Mouse (Mus musculus): ENCODE measurements around the gene Acp4.
A peak's percentile ranks its signal among the peaks of the same experiment; 100 is the strongest.
"Not testable (repeated sequence)": the region's sequence is repeated elsewhere in the genome, so short reads cannot be mapped to it uniquely, and the experiment has no call there.

Acp4 gene

DNA sequence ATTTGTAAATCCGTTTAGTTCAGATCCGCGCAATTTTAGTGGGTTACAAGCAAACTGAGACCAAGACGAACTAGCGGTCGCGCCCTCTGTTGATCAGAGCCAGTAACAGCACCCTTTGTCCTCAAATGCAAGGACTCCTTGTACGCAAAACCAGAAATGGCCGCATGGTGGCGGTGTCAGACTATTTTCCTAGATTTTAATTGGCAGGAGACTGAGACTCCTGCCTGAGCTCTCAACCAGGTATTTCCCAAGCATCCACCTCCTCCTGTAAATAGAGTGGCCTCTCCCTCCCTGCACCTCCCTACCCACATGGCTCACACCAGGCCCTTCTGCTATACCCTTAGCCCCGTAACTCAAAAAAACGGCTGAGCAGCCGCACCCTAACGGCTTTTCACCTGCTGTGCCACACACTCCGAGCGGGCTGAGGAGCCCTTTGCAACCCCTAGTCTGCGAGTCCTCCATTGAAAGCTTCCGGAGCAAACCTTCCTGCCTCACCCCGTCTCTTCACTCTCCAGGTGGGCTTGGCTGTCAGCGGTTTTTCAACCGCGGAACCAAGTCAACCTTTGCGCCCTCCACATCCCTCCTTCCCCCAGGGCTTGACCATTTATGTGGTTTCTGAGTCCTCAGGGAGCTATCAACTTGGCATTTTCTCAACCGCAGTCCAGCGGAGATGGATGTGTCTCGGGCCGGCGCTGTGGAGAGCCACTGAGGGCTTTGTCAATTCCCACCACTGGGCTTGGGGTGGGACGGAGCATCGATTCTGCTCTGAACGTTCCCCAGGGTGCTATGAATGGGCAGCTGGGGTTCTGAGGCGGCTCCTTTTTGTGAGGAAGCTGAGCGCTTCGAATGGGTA, 5.8 kb upstream of the Acp4 start:
- peak; percentile 97 to 99 for DNase-seq (ENCODE audit: low spot score in 2 of 2)

DNA sequence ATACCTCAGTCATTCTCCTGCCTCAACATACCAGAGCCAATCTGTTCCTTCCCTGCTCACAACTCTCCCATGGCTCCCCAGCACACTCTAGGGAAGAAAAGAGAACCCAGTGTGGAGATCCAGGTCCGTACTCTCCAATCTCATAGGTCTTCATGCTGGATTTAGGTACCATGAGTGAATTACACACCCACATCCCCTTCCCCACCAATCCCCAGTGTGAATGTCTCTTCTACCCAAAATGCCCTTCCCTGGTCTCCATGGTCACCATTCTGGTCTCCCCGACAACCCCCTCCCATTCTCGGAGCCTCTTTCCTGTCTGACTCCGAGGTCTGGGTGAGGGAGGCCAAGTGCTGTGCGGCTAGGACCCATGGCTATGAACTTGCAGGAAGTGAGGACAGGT, 4.0 kb upstream of the Acp4 start, which contains the start of gene Gm15517:
TSS of gene Gm15517 (plus strand) at position 301 of the 400 bp plus-strand sequence.
- DNase-seq (ENCODE audit: low spot score in 2 of 2) = no peak

- no peak for DNase-seq (ENCODE audit: low spot score in 2 of 2)
These were observed 3.2 kb upstream of the Acp4 start for GRCm38 (mm10) chr7:44260410-44260809.

- no peak for DNase-seq (ENCODE audit: low spot score in 2 of 2)
These were observed 2.2 kb downstream of the Acp4 start for GRCm38 (mm10) chr7:44254930-44255329.

DNA sequence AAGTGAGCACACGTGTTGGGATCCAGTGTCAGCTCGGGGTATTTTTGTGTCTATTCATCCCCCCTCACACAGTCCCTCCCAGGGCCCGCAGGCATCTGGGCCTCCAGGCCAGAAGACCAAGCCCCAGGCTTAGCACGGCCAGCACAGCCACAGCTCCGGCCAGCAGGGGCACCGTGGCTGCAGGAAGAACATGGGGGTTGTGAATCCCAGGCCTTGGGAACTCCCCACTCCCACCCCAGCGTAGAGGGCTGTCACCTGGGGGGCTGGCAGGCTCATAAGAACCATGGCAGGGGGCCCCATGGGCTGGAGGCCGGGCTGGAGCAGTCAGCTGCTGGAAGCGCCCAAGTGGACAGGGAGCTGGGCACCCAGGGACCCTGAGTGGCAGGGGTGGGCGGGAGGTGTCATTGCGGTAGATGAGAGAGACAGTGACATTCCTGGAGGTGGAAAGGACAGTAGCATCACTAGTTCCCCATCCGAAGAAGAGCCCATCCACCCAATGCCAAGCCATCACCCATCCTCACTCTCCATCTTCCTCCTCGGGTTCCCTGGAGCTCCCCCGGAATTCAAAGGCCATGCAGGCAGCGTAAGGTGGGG, 4.1 kb downstream of the Acp4 start:
- no peak for DNase-seq (ENCODE audit: low spot score in 2 of 2)

- DNase-seq (ENCODE audit: low spot score in 2 of 2) = not testable (repeated sequence)
These were observed 6.4 kb downstream of the Acp4 start for GRCm38 (mm10) chr7:44250732-44251275.

DNA sequence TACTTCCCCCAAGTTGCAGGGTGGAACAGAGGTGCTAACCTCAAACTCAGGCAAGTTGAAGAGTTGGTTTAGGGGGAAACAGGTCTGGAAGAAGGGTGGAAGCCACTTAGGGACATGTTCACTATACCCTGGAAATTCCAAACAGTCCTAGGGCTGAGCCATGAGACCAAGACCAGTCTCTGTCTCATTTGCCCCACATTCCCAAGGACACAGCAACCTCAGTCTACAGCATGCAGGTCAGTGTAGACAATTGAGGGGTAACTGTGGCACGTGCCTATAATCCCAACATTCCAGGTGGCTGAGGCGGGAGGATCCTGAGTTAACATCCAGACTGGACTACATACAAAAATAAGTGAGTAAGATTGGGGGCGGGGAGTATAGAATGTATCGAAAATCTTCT, 7.9 kb downstream of the Acp4 start:
- DNase-seq (ENCODE audit: low spot score in 2 of 2) = no peak

- DNase-seq (ENCODE audit: low spot score in 2 of 2) = no peak
These were observed 9.2 kb downstream of the Acp4 start for GRCm38 (mm10) chr7:44247971-44248370.

- DNase-seq (ENCODE audit: low spot score in 2 of 2) = no peak
These were observed 10.2 kb downstream of the Acp4 start for GRCm38 (mm10) chr7:44246984-44247470.

DNA sequence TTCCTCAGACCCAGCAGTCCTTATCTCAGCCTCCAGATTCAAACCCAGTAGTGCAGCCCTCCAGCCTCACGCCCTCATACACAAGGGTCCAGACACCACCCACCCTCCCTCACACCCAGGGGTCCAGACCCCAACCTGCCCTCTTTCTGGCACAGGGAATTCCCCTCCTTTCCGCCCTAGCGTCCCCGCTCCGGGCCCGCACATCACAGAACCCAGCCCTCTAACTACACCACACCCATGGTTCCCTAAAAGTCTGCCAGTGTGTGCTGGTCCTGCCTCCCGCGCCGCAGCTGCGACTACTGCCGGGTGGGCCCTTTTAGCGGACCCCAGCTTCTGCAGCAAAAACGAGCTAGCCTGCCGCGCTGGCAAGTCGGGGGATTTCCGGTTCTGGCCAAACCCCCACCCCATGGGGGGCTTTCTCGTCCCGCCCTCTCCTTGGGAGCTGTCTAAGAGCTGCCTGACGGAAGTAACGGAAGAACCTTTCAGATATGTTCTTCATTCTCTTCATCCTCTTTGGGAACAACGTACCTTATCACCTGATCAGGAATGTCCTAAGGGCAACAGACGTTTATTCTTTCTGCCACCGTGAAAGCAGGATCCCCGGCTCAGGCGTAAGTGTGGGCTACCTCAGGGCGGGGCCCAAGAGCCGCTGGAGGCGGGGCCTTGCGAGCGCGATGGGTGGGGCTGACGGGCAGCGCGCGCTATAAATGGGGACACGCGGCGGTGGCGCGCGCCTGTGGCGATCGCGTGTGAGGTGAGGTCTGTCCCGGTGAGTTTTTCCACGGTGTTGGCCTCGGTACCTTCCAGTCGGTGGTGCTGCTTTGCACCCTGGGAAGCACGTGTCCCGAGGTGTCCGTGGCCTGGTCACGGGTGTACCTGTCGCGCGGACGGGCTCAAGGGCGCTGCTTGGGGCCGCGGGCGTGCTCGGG, 10.9 kb downstream of the Acp4 start, which contains the start of the genes 1700028J19Rik and 2410002F23Rik:
TSS of gene 1700028J19Rik (minus strand) at position 641 of the 929 bp plus-strand sequence.
TSS of gene 2410002F23Rik (plus strand) at position 668 of the 929 bp plus-strand sequence.
- DNase-seq (ENCODE audit: low spot score in 2 of 2) = peak; percentile 84 to 93

- DNase-seq (ENCODE audit: low spot score in 2 of 2) = no peak
These were observed 13.1 kb downstream of the Acp4 start for GRCm38 (mm10) chr7:44244080-44244479.

DNA sequence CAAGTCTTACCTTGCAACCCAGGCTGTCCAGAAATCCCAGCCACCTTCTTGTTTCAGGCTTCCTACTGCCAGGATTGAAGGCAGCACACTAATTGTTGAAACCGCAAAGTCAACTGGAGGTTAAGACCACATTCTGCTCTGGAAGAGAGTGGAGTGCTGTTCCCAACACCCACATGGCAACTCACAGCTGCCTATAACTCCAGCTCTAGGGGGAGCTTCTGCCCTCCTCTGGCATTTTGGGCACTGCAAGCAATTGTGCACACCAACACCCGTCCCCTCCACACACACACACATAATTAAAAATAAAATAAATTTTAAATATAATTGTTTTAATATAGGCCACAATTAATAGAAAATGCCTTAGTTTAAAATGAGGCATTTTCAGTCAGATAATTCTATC, 16.0 kb downstream of the Acp4 start:
- DNase-seq (ENCODE audit: low spot score in 2 of 2) = no peak

DNA sequence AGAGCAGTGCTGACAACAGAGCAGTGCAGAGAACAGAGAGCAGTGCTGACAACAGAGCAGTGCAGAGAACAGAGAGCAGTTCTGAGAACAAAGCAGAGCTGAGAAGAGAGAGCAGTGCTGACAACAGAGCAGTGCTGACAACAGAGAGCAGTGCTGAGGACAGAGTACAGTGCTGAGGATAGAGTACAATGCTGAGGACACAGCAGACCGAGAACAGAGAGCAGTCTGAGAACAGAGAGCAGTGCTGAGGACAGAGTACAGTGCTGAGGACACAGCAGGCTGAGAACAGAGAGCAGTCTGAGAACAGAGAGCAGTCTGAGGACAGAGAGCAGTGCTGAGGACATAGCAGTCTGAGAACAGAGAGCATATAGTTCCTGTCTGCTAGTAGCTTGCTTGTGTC, 16.5 kb downstream of the Acp4 start:
- DNase-seq (ENCODE audit: low spot score in 2 of 2) = no peak

- no peak for DNase-seq (ENCODE audit: low spot score in 2 of 2)
These were observed 17.3 kb downstream of the Acp4 start for GRCm38 (mm10) chr7:44239913-44240312.

DNA sequence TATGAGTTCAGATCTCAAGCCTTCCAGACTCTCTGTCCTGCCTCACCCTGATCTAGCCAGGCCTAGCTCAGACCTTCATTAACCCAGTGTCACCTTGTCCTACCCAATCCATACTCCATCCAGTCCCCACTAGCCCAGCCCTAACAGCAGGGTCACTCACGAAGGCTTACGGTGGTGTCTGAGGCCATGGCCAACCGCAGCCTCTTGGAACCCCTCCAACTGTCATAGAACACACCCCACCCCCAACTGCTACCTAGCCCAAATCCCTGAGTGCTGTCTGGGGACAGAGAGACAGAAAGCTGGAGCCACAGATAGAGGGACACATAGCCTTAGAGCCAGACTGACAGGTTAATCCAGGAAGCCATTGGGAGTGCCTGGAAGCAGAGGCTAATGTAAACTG, 21.3 kb downstream of the Acp4 start, which contains the start of gene Gm36864:
TSS of gene Gm36864 (plus strand) at position 269 of the 400 bp plus-strand sequence.
- no peak for DNase-seq (ENCODE audit: low spot score in 2 of 2)

DNA sequence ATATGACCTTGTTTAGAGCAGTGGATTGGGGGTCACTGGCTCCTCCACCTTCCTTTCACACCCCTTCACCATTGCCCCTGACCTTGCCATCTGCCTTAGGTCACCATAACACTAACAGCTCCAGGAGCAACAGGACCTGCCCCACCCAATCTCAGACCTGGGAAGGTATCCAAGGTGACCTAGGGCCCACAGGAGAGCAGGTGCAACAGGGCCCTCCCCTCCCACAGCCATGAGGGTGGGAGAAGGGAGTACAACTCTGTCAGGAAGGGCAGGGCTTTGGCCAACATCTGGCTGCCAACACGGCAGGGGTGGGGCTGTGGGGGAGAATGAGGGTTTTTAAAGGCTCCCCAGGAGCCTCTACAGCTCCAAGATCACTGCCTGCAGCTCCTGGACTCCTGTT, 32.1 kb downstream of the Acp4 start, which contains the start of gene Klk1:
TSS of gene Klk1 (plus strand) at position 285 of the 400 bp plus-strand sequence.
- no peak for DNase-seq (ENCODE audit: low spot score in 2 of 2)

DNA sequence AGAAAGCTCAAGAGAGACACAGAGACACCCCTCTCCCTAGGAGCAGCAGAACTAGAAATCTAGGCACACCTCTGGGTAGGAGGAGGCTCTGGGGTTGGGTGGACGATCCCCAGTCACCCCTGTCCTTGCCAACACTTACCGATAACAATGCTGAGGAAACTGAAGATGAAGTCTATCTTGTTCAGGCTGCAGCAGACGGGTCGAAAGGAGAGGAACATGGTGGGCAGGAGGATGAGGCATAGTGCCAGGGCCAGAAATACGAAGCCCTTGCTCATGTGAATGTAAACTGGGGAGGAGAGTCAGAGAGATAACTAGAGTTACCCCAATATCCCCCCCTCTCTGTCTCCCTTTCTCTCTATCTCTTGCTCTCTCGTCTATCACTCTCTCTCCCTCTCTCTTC, 34.8 kb downstream of the Acp4 start:
- DNase-seq (ENCODE audit: low spot score in 2 of 2) = not testable (repeated sequence)

DNA sequence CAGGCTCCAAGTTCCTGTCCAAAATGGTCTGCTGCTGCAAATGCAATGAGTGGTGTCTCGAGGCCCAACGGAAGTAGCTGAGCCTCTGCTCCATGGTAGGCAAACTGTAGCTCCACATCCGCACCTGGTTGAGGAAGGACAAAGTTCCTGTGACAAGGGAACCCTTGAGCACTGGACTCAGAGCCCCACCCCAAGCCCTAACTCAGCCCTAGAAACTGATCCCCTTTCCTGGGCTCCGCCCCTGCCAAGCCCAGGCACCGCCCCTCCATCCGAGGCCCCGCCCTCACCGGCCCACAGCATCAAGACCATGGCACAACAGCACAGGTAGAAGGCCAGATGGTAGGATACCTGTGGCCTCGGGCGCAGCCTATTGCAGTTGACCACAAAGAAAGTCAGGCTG, 35.6 kb downstream of the Acp4 start:
- not testable (repeated sequence) for DNase-seq (ENCODE audit: low spot score in 2 of 2)

DNA sequence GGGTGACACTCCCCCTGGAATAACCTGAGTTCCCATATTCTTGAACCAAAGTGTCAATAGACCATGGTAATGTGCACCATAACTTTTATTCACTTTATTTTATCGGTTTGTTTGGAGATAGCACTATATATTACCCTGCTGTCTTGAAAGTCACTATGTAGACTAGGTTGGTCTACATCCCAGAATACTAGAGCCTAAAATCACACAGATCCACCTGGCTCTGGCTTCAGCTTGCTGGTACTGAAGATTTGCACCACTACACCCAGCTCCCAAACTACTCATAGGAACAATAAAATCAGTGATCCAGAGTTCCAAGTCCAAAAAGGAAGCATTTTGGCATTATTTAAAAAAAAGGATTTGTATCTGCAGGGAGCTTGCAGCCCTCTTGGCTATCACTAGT, 41.5 kb downstream of the Acp4 start, which contains the start of gene Klk1b5:
TSS of gene Klk1b5 (plus strand) at position 301 of the 400 bp plus-strand sequence.
- no peak for DNase-seq (ENCODE audit: low spot score in 2 of 2)

GRCm38 (mm10) chr7:44208307-44208706, 48.9 kb downstream of the Acp4 start:
- no peak for DNase-seq (ENCODE audit: low spot score in 2 of 2)

GRCm38 (mm10) chr7:44207135-44207534, 50.0 kb downstream of the Acp4 start, which contains the start of gene Klk1b4:
TSS of gene Klk1b4 (plus strand) at chr7:44207435.
- not testable (repeated sequence) for DNase-seq (ENCODE audit: low spot score in 2 of 2)

Data from cerebellum, postnatal 4 days (tissue).